26 mouse cellular contexts compared by ENCODE assay signal in the genomic region with DNA sequence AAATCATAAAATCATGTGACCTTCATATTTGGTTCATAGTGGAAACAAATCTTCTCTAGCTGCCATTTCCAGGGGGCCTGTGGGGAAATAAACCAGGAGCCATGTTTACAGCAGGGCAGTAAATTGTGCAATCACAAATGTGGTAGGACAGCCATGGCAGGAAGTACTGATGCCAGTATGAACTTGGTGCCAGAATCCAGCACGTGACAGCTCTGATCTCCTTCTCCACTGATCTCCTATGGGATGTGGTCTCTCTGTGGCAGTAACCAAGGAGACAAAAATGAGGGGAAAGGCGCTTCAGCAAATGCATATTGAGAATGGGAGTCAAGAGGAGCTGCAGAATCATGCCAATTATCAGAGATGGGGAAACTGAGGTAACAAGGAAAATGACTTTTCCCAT.
DNase-seq lines count a peak whose midpoint lies in the region; ATAC-seq and TF ChIP-seq lines count a peak whose summit lies in the region.
"Had no signal": no experiment of that assay in that cellular context is flagged by ENCODE, and none has a peak within 500 bp of the region (broad histone marks: within the 10 kb centered on the region; RNA-seq: fewer than 3 reads in every experiment).

No protein-coding gene starts in this region.

- no peak overlapping the region for H3K4me2 ChIP-seq in intestine, postnatal 0 days (replicated peaks; ENCODE audit: low read depth)
- H3K4me2 ChIP-seq: forebrain, embryonic 13.5 days; heart, embryonic 13.5 days; hindbrain, embryonic 12.5 days; hindbrain, embryonic 15.5 days; intestine, embryonic 15.5 days had no signal

- H3K36me3 ChIP-seq in C2C12 (ENCODE audit: control insufficient read depth, insufficient read depth) = no peaks in the 10 kb centered on the region
- H3K36me3 ChIP-seq in intestine, postnatal 0 days (ENCODE audit: control insufficient read depth, insufficient read depth) = no peaks in the 10 kb centered on the region
- H3K36me3 ChIP-seq: forebrain, embryonic 10.5 days; G1E; heart, embryonic 10.5 days; heart, embryonic 13.5 days; hindbrain, embryonic 12.5 days; hindbrain, embryonic 15.5 days; intestine, embryonic 15.5 days had no signal

- peak; percentile 17 for DNase-seq in adrenal gland, postnatal 10 days
- no peak for DNase-seq in adrenal gland, postnatal 4 days (ENCODE audit: low spot score in 2 of 2)
- peak; percentile 47 to 52 for DNase-seq in cerebellum, postnatal 14 days
- DNase-seq in cerebellum, adult 18-20 months = no peak
- DNase-seq in left cerebral cortex, postnatal 4 days = peak; percentile 26
- no peak for DNase-seq in left cerebral cortex, postnatal 36 days (ENCODE audit: low spot score in 2 of 2)
- DNase-seq: adrenal gland, adult 2 months; cerebellum, adult 11-12 months; cerebellum, adult 9-11 months; gastrocnemius, postnatal 25 days; heart, adult 2 months; heart, postnatal 14 days; heart, postnatal 4 days; kidney, adult 18-20 months had no signal

- WGBS in intestine, postnatal 0 days = 72% methylated on average over 2 of the region's 2 CpGs

- TF ChIP-seq CTCF in C2C12 (IDR thresholded peaks at IDR 0.05; ENCODE audit: control insufficient read depth, insufficient read depth, insufficient read length) = no peak
- no peak for TF ChIP-seq CTCF in intestine, postnatal 0 days (IDR thresholded peaks at IDR 0.05; ENCODE audit: low read depth)

- H3K9ac ChIP-seq in intestine, postnatal 0 days (ENCODE audit: low read depth, low read length) = no peak overlapping the region
- H3K9ac ChIP-seq: forebrain, embryonic 13.5 days; heart, embryonic 13.5 days; hindbrain, embryonic 12.5 days; hindbrain, embryonic 15.5 days; intestine, embryonic 15.5 days had no signal

- H3ac ChIP-seq in C2C12 (ENCODE audit: control insufficient read depth, insufficient read length, low read depth) = no peak overlapping the region

- H3K9me3 ChIP-seq in intestine, postnatal 0 days (ENCODE audit: control insufficient read depth) = no peaks in the 10 kb centered on the region
- H3K9me3 ChIP-seq: forebrain, embryonic 10.5 days; forebrain, embryonic 13.5 days; G1E; heart, embryonic 10.5 days; heart, embryonic 13.5 days; hindbrain, embryonic 12.5 days; hindbrain, embryonic 15.5 days; intestine, embryonic 15.5 days had no signal

- H3K4me3 ChIP-seq in C2C12 (ENCODE audit: insufficient read depth, poor library complexity, severe bottlenecking) = no peak overlapping the region
- no peak overlapping the region for H3K4me3 ChIP-seq in intestine, postnatal 0 days (ENCODE audit: low read depth, low read length)
- H3K4me3 ChIP-seq: forebrain, embryonic 10.5 days; forebrain, embryonic 13.5 days; heart, adult 2 months; heart, embryonic 10.5 days; heart, embryonic 13.5 days; hindbrain, embryonic 12.5 days; hindbrain, embryonic 15.5 days; intestine, embryonic 15.5 days had no signal

- H3K27ac ChIP-seq in intestine, postnatal 0 days (ENCODE audit: low read depth, low read length) = no peak overlapping the region
- H3K27ac ChIP-seq: forebrain, embryonic 10.5 days; forebrain, embryonic 13.5 days; heart, adult 2 months; heart, embryonic 10.5 days; heart, embryonic 13.5 days; hindbrain, embryonic 12.5 days; hindbrain, embryonic 15.5 days; intestine, embryonic 15.5 days had no signal

- intact Hi-C loops in left cerebral cortex, postnatal 4 days (cut with DNase I) = no loop called here
- intact Hi-C loops in left cerebral cortex, postnatal 36 days (cut with DNase I) = no loop called here

- H3K79me3 ChIP-seq in C2C12 (ENCODE audit: low read depth) = no peaks in the 10 kb centered on the region

- H3K79me2 ChIP-seq in C2C12 (ENCODE audit: control insufficient read depth, insufficient read depth) = no peaks in the 10 kb centered on the region

- no peaks in the 10 kb centered on the region for H3K4me1 ChIP-seq in intestine, postnatal 0 days (replicated peaks; ENCODE audit: control insufficient read depth, insufficient read depth, low read length)
- H3K4me1 ChIP-seq: forebrain, embryonic 10.5 days; forebrain, embryonic 13.5 days; hindbrain, embryonic 12.5 days; hindbrain, embryonic 15.5 days had no signal

- H3K27me3 ChIP-seq in C2C12 (ENCODE audit: control insufficient read depth, insufficient read depth, insufficient read length) = no peaks in the 10 kb centered on the region
- no peaks in the 10 kb centered on the region for H3K27me3 ChIP-seq in intestine, postnatal 0 days (replicated peaks; ENCODE audit: control insufficient read depth, insufficient read depth, low read length)
- H3K27me3 ChIP-seq: CH12.LX; forebrain, embryonic 13.5 days; heart, embryonic 13.5 days; hindbrain, embryonic 12.5 days; hindbrain, embryonic 15.5 days; intestine, embryonic 15.5 days; Patski had no signal

- no peak for ATAC-seq in intestine, postnatal 0 days
- ATAC-seq: forebrain, embryonic 13.5 days; intestine, embryonic 15.5 days; Patski had no signal

TF ChIP-seq in C2C12, 6 proteins besides CTCF, POLR2A, EP300 and RAD21:
- TF ChIP-seq FOSL1 (IDR thresholded peaks at IDR 0.05; ENCODE audit: insufficient read depth, low read length, poor library complexity, severe bottlenecking) (no peak), USF1 (IDR thresholded peaks at IDR 0.05; ENCODE audit: low read depth) (peak; percentile 50), MAX (IDR thresholded peaks at IDR 0.05) (no peak), CEBPB (IDR thresholded peaks at IDR 0.05; ENCODE audit: low read depth) (peak; percentile 38), MYOD1 (IDR thresholded peaks at IDR 0.05; ENCODE audit: control insufficient read depth, insufficient read length, low read depth) (no peak)
TF ChIP-seq in C2C12: peak in this region for 2.

Comparison
In these comparisons a context has a peak if more than half of its experiments do, and no peak if none do; other contexts are left out.
1. DNase-seq: peak in adrenal gland, postnatal 10 days (single experiment), cerebellum, postnatal 14 days (2 of 2) and left cerebral cortex, postnatal 4 days (single experiment); none in adrenal gland, postnatal 4 days (0 of 2), cerebellum, adult 18-20 months (0 of 2) and left cerebral cortex, postnatal 36 days (0 of 2).